Mouse (Mus musculus) spleen, postnatal 4 days (tissue): ENCODE data around the gene Clmn.

ENCODE experiments used
- DNase-seq, 2 experiments: peaks; one replicate each; pipeline ENCODE4 v3.0.0; 2022; ENCODE audit warnings: low spot score in 2 of 2

Clmn gene

GRCm38 (mm10) chr12:104864439-104865165 is at the start of gene Clmn:
Clmn (minus strand) TSS chr12:104865076.
- no peak for DNase-seq

GRCm38 (mm10) chr12:104912990-104913389 is 48.1 kb upstream of the Clmn start:
- no peak for DNase-seq

GRCm38 (mm10) chr12:104912281-104912933 is 47.5 kb upstream of the Clmn start:
- no peak for DNase-seq

GRCm38 (mm10) chr12:104909750-104910149 is 44.9 kb upstream of the Clmn start:
- DNase-seq: no peak

- DNase-seq: no peak
Measured at GRCm38 (mm10) chr12:104908986-104909385, 44.1 kb upstream of the Clmn start.

GRCm38 (mm10) chr12:104908024-104908781 is 43.3 kb upstream of the Clmn start:
- DNase-seq: no peak

- DNase-seq: no peak
Measured at GRCm38 (mm10) chr12:104907133-104907532, 42.3 kb upstream of the Clmn start.

GRCm38 (mm10) chr12:104904138-104904537 is 39.3 kb upstream of the Clmn start:
- no peak for DNase-seq

- DNase-seq: no peak
Measured at GRCm38 (mm10) chr12:104902392-104903053, 37.6 kb upstream of the Clmn start.

GRCm38 (mm10) chr12:104901320-104901719 is 36.4 kb upstream of the Clmn start:
- no peak for DNase-seq

GRCm38 (mm10) chr12:104899835-104900234 is 35.0 kb upstream of the Clmn start:
- no peak for DNase-seq

- DNase-seq: no peak
Measured at GRCm38 (mm10) chr12:104899161-104899560, 34.3 kb upstream of the Clmn start.

- DNase-seq: no peak
Measured at GRCm38 (mm10) chr12:104898718-104899117, 33.8 kb upstream of the Clmn start.

GRCm38 (mm10) chr12:104897051-104897618 is 32.3 kb upstream of the Clmn start:
- DNase-seq: no peak

- DNase-seq: no peak
Measured at GRCm38 (mm10) chr12:104896640-104897039, 31.8 kb upstream of the Clmn start.

- no peak for DNase-seq
Measured at GRCm38 (mm10) chr12:104892245-104892644, 27.4 kb upstream of the Clmn start.

GRCm38 (mm10) chr12:104890066-104890465 is 25.2 kb upstream of the Clmn start:
- no peak for DNase-seq

- no peak for DNase-seq
Measured at GRCm38 (mm10) chr12:104886104-104886503, 21.2 kb upstream of the Clmn start.

- DNase-seq: no peak
Measured at GRCm38 (mm10) chr12:104882533-104882932, 17.7 kb upstream of the Clmn start.

GRCm38 (mm10) chr12:104882061-104882460 is 17.2 kb upstream of the Clmn start:
- DNase-seq: no peak

GRCm38 (mm10) chr12:104881518-104882060 is 16.7 kb upstream of the Clmn start:
- DNase-seq: no peak
